Mouse (Mus musculus): Measurements from ENCODE around the gene Gtf2ird1. TPM values are rescaled to one million over a fixed set of nuclear protein-coding genes. Genes with fewer than 3 reads are reported as not detected.
A peak's percentile ranks its signal among the peaks of the same experiment; 100 is the strongest.
"Not testable (repeated sequence)": the region's sequence is repeated elsewhere in the genome, so short reads cannot be mapped to it uniquely, and the experiment has no call there.

Gtf2ird1 gene
- total RNA-seq (2021) = 10 to 100 TPM; 35.6 to 46.3 TPM
- long read RNA-seq, partial matches to known transcripts = 35 of 40 reads
- long read RNA-seq, other reads (novel, unspliced or antisense) = 3 of 40 reads

DNA sequence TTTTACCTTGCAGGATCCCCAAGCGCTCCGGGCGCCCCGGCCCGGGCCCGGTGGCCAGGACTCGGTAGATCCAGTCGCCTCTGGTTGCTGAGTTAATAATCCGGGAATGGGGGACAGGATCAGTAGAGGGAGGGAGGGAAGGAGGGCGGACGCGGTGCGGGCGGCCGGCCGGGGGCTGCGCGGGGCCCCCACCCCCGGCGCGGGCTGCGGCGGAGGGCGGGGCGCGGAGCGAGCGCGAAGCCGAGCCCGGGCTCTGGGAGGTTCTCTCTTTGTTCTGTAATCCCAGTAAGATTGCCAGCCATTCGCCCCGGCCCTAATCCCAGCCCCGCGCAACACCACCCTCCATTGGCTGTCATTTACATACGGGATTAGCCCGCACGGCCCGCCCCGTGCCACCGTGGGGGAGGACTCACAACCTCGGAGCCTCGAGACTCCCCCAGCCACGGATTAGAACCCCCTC lies at the start of gene Gtf2ird1:
Gene Gtf2ird1 (minus strand): TSS at position 214 of the 460 bp plus-strand sequence.
- peak; percentile 80 to 81 for DNase-seq (ENCODE audit: low spot score in 2 of 2)

DNA sequence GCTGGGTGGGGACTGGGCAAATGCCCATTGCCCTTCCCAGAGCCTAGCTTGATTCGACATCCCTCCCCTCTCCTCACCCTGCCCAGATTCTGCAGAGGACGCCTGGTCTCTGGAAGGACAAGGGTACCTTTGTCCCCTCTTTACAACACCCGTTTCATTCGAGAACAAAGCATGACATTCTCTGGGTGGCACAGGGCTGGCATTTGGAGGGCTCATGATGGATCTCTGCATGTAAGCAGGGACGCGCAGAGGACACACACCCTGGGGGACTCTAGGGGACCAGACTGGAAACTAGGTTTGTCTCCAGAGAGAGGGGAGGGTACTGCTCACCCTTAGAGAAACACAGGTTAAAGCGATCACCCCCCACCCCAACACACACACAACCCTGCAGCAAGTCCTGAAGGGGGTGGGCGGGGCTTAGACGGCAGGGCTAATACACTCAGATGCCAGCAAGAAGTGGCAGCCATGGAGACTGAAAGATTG lies 49.3 kb upstream of the Gtf2ird1 start:
- DNase-seq (ENCODE audit: low spot score in 2 of 2) = peak; percentile 50 to 63

DNA sequence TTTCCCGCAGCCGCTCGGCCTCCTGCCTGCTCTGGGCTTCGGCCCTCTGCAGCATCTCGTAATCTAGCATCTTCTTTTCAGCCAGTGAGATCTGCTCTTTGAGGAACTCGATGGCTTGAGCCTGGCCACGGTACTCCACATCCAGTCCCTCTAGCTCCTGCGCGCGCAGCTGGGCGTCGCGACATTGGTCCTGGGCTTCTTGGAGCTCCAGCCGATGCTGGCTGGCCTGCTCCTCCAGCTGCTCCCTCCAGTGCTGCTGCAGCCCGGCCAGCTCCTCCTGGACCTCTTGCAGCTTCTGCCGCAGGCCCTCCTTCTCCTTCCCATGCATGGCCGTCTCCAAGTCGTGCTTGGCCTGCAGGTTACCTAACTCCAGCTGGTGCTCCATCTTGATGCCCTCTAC lies 46.1 kb upstream of the Gtf2ird1 start:
- no peak for DNase-seq (ENCODE audit: low spot score in 2 of 2)

DNA sequence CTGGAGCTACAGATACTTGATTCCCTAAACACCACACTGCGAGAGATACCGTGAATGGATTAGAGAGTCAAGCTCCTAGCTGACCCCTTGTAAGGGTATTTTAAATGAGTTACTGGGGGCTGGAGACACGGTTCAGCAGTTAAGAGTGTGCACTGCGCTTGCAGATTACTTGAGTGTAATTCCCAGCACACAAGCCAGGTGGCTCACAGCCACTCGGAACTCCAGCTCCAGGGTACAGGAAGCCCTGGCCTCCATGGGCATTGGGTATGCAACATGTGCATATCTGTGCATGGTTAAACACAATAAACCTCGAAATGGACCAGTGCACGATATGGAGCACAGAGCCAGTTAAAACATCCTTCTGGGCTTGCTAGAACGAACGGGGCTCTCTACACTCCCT lies 44.9 kb upstream of the Gtf2ird1 start:
- DNase-seq (ENCODE audit: low spot score in 2 of 2) = peak in 1 of 2 experiments; percentile 57

DNA sequence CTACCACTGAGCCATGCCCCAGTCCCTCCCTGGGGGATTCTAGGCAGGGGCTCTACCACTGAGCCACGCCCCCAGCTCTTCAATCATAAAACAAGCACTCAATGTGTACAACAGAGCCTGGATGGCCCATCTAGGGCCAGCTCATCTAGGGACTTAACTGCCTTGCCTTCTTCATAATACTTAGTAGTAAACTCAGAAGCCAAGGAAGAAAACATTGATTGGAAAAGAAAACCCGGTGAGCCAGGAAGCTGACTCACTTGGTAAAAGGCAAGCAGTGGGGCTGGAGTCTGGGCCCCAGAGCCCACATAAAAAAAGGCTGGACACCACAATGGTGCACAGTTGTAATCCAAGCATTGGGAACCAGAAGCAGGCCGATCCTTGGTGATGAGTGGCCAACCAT lies 44.2 kb upstream of the Gtf2ird1 start:
- no peak for DNase-seq (ENCODE audit: low spot score in 2 of 2)

DNA sequence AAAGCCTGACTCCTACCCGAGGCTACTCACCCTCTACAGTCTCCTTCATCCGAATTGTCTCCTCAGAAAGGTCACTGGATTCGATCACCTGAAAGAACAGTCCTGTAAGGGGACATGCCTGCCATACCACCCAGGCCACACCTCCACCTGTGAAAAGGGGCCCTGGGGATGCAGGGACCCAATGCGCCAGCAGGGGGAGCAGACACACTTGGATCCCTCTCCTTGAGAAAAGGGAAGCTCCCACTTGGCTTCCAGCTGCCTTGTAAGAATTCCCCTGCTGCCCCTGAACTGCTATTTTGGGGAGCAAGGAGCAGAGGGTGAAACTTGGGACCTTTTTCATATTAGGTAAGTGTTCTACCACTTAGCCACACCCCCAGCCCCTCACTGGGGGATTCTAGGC lies 43.5 kb upstream of the Gtf2ird1 start:
- peak in 1 of 2 experiments; percentile 68 for DNase-seq (ENCODE audit: low spot score in 2 of 2)

DNA sequence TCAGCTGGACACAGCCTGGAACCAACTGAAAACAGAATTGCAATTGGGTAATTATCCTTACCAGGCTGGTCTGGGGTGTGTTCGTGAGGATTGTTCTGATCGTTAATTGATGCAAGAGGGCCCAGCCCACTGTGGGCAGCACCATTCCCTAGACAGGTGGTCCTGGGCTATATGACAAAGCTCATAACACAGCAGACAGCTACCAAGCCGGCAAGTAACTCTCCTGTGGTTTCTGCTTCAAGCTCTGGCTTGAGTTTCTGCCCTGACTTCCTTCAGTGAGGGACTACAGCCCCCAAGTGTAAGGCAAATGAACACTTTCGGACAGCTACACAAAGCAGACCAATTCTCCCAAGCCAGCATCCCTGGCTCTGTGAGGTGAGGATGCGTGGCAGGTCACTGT lies 40.5 kb upstream of the Gtf2ird1 start:
- no peak for DNase-seq (ENCODE audit: low spot score in 2 of 2)

DNA sequence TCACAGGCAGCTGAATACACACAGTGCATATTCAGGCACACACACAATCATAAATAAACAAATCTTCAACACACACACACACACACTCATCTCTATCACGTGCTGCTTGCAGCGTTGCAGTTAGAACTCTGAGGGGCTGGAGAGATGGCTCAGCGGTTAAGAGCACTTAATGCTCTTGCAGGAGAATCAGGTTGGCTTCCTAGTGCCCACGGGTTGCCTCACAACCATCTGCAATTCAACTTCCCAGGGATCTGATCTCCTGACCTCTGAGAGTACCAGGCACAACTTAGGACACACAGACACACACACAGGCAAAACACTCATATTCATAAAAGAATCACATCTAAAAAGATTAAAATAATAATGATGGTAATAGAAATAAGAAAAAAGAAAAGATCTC lies 39.3 kb upstream of the Gtf2ird1 start:
- DNase-seq (ENCODE audit: low spot score in 2 of 2) = no peak

DNA sequence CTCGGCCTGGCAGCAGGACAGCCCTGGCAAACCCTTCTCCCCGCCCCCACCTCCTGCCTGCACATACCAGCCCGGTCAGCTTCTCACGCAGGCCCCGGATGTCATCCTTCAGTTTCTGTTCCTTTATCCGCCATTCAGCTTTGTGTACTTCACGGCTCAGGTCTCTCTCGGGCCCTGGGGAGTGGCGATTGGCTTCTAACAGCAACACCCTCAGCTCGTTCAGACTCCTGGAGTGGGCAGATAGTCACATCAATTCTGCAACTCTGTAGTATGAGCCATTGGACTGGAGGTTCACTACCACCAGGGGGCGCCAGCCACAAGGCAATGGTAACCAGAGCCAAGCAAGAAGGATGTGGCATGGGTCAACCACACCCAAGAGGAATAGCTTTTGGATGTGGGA lies 37.6 kb upstream of the Gtf2ird1 start:
- peak; percentile 95 for DNase-seq (ENCODE audit: low spot score in 2 of 2)

DNA sequence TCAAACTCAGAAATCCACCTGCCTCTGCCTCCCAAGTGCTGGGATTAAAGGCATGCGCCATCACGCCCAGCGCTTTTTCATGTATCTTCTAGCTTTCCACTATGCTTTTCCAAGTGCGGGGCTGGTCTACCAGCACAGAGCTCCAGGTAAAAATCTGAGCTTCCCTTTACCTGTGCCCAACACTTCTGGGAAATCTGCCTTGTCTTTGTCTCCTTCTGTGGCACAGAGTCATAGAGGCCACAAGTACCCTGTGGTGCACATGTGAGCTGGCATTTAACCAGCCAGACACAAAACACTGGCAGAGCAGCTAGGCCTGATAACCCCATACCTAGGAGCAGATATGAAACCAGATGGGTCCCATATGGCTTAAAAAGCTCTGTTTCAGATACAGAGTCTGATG lies 36.4 kb upstream of the Gtf2ird1 start:
- no peak for DNase-seq (ENCODE audit: low spot score in 2 of 2)

DNA sequence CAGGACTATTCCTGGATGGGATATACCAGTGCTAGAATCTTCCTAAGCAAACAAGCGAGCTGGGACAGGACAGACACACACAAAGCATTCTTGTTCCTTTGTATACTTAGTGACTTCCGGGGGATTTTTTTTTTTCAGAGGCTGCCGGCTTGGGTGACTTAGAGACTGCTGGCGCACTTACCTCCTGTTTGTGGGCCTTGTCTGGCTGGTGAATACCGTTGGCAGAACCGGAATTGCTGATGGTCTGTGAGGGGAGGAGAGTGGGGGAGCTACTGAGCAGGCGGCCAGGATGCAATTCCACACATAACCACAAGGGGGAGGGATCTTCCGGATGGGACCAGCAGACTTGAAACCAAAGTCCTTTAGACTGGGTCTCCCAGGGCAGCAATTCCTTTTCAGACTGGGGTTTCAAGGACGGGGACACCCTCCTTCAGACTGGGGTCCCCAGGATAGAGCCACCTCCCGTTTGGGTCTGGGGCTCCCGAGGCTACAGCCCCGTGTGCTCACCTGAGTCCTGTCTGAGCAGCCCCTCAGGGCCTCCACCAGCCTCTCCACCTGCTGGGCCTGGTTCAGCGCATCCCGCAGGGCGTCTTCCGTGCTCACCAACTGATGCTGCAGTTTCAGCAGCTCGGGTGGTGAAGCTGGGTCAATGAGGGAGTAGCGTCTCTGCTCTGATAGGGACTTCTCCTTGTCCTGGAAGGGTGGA lies 35.3 kb upstream of the Gtf2ird1 start:
- peak; percentile 92 to 93 for DNase-seq (ENCODE audit: low spot score in 2 of 2)

DNA sequence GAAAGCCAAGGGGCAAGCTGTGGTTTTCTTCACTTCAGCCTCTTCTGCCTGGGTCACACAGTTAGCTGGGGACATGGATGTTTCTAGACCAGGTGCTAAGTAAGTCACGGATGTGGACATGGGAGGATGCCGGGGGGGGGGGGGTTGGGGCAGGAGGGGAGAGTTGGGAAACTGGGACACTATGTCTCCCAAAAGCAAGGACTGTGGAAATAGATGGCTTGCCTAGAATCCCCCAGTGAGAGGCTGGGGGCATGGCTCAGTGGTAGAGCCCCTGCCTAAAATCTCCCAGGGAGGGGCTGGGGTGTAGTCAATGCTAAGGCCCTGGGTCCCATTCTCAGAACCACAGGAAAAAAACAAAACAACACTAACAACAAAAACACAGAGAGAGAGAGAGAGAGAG lies 34.7 kb upstream of the Gtf2ird1 start:
- DNase-seq (ENCODE audit: low spot score in 2 of 2) = no peak

DNA sequence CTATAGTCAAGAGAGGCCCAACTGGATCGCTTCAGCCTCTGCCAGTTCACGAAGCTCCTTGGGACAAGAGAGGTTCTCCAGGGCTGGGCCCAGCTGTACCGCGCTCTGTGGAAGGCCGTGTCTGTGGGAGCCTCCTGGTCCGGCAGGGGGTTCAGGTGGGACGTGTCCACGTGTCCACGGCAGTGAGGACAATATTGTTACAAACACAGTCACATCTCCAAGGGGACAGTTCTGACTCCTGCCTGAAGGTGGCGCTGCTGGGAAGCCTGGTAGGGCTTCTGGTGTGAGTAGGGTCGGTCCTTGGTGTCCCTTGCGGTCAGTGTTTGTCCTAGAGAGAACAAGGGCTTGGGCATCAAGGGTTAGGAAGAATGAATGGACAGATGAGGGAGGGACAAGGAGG lies 33.9 kb upstream of the Gtf2ird1 start:
- peak; percentile 55 to 56 for DNase-seq (ENCODE audit: low spot score in 2 of 2)

DNA sequence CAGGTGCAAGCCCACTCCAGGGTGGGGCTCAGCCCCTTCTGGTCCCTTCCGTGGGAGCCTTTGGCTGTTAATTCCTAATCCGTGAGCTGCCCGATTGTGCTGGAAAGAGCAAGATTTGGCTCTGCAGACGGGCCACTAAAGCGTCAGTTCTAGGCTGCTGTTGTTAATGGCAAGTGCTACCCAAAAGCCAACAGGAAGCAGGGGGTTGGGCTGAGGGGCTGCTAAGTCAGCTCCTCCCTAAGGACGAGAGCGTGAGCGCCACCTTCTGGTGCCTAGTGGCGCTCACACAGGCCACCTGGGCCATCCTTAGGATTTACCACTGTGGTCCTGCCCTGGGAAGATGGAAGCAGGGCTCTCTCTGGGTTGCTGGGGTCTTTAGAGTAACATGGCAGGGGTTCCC lies 33.1 kb upstream of the Gtf2ird1 start:
- DNase-seq (ENCODE audit: low spot score in 2 of 2) = peak; percentile 42 to 53

DNA sequence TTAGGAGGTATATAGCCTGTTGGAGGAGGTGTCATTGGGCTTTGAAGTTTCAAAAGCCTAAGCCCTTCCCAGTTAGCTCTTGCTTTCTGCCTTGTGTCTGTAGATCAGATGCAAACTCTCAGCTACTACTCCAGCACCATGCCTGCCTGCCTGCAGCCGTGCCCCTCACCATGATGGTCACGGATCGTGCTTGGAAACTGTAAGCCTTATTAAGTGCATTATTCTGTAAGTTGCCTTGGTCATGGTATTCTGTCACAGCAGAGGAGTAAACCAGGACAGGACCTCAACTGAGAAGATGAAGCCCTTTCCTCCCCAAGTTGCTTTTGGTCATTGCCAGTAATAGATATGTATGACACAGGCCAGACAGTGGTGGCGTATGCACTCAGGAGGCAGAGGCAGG lies 32.1 kb upstream of the Gtf2ird1 start:
- no peak for DNase-seq (ENCODE audit: low spot score in 2 of 2)

DNA sequence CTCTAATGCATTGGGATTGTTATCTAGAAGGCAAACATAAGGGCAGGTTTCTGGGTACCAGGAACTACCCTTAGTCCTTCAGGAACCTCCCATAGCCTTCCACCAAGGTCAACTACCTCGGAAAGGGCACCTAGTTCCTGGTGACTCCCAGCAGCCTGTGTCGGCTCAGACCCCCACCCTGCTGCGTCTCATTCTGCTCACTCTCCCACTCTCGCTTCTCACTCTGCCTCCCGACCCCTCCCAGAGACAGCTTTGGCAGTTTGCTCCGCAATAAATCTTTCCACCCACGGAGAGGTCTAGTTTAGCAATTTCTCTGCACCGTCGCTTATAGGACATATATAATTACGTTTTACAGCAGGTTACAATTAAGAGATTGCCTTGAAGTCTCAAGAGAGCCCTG lies 31.5 kb upstream of the Gtf2ird1 start:
- DNase-seq (ENCODE audit: low spot score in 2 of 2) = no peak

DNA sequence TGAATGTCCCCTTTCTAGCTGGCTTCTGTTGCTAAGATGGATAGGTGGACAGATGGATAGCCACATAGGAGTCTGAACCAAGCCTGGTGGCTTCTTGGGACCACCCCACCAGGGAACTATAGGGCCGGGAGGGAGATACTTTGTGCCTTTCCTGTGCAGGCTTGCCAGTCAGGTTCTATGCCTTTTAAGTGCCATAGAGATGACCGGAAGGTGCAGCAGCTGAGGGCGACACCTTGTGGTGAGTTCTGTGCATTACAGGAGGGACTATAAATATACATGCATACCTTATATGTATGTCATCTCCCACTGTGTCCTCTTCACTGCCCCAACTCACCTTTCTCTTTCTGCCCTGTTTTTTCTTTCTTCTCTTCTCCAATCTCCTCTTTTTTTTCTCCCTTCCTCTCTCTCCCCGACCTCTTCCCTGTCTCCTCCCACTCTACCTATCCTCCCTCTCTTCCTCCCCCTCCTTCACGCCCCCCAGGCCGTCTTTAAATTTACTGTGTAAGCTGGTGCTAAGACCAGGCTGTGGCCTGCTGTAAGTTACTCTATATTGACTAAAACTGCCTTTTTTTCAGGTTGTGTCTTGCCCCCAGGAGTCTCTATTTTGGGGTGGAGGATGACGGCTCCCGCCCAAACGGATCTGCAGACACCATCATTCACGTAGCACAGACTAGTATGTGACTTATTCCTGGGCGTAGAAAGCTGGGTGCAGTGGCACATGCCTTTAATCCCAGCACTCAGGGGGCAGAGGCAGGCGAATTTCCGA lies 29.6 kb upstream of the Gtf2ird1 start:
- peak; percentile 65 to 71 for DNase-seq (ENCODE audit: low spot score in 2 of 2)

DNA sequence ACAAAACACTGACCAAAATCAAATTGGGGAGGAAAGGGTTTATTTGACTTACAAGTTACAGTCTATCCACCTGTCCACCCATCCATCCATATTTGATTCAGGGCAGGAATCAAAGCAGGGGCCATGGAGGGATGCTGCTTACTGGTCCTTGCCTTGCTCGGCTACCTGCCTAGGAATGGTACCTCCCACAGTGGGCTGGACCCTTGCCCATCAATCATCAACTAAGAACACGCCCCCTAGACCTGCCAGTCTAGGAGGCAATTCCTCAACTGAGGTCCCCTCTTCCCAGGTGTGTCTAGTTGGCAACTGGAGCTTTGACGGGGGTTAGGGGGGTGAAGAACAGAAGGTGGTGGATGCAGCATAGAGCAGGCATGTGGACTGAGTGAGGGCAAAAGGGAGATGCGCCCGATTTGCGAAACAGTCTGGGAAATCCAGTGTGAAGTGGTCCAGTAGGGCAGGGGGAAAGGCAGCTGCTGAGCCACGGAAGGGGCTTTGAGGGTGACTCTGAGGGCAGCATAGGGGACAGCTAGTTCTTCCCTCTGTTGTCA lies 28.7 kb upstream of the Gtf2ird1 start:
- DNase-seq (ENCODE audit: low spot score in 2 of 2) = no peak

DNA sequence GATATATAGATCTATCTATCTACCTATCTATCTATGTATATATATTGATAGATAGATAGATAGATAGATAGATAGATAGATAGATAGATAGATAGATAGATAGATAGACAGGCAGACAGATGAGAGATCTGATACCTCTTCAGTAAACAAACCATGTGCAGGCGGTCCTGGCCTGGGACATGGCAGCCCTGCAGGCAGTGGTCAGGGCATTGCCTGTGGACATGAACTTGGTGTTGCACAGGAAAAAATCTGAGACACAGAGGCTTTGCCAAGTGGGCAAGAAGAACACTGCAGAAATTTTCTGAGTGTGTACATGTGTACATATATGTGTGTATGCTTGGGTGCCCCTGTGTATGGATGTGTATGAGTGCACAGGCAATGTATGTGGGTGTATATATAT lies 26.8 kb upstream of the Gtf2ird1 start:
- no peak for DNase-seq (ENCODE audit: low spot score in 2 of 2)

DNA sequence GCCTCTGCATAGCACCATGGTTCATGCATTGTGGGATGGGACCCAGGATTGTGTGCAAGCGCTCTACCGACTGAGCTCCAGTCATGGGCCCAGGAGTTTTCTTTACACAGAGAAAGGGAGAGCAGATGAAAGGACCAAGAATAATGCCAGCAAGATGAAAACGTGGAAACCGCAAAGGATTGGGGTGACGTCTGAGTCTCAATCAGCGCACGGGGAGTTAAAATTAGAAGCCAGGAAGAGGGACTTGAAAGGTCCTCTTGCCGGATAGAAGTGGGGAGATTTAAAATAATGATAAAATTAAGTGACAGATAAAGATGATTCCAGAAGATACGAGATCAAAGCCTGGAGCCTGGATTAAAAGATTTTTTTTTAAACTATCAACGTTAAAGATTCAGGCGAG lies 25.8 kb upstream of the Gtf2ird1 start:
- no peak for DNase-seq (ENCODE audit: low spot score in 2 of 2)

DNA sequence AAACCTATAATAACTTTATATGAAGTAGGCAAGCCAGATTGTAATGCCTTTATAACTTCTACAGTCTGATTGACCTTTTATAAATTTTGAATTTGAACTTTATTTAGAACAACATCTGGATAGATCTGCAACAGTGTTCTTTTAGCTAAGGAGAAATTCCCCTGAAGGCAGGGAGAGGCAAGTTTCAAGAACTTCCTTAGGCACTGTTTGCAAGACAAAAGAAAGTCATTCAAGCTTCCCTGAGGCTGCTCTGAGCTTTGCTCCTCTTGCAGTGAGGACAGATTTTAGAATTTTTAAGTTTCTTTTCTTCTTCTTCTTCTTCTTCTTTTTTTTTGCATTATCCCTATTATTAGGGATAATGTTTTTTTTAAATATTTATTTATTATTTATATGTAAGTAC lies 22.4 kb upstream of the Gtf2ird1 start:
- not testable (repeated sequence) for DNase-seq (ENCODE audit: low spot score in 2 of 2)

DNA sequence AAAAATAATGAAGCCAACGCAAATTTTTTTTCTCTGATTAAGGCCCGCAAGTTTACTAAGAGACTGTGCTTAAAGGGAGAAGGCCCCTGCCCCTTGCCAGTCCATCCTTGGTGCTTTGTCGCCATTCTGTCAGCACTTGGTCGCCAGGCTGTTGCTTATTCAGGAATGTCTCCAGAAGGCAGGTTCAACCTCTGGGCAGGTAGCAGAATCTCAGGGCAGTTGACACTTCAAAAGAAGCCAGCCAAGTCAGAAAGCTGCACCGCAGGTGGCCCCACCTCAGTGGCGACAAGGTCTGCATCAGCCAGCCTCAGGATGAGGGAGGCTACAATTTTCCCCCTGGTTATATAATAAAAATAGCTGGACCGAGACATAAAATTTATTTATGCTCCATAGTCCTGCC lies 19.2 kb upstream of the Gtf2ird1 start:
- not testable (repeated sequence) for DNase-seq (ENCODE audit: low spot score in 2 of 2)
